Mouse (Mus musculus): ENCODE data around the gene Nudt7. TPM values are rescaled to one million over a fixed set of nuclear protein-coding genes. Genes with fewer than 3 reads are reported as not detected.

Gene Nudt7
- total RNA-seq (2021), result 1 to 10 TPM; 4.5 to 5.4 TPM

GRCm38 (mm10) chr8:114133510-114134362, at the start of gene Nudt7:
TSS of gene Nudt7 (plus strand) at chr8:114133557.
- DNase-seq (ENCODE audit: low spot score in 2 of 2), result peak; percentile 72 to 73
- intact Hi-C loops (cut with DNase I), result no loop called here

- DNase-seq (ENCODE audit: low spot score in 2 of 2), result no peak
- intact Hi-C loops (cut with DNase I), result no loop called here
These were observed 45.4 kb upstream of the Nudt7 start for GRCm38 (mm10) chr8:114087932-114088331.

DNA sequence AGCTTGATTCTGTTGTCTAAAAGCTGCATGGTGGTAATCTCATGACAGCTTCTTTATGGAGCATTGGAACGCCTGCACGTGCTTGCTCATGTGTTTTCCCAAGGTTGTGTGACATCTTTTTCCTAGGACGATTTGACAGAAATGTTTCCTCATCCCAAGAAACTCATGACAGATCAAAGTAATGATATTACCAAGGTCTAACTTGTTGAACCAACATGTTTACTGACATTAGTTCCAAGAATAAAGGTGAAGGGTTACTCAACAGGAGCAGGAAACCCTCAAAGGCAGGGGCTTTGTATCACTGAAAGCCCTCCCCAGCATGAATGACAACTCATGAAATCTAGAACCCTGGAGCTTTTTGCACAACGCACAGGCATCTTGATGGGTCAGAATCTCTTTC, 42.6 kb upstream of the Nudt7 start:
- intact Hi-C loops (cut with DNase I), result no loop called here
- DNase-seq (ENCODE audit: low spot score in 2 of 2), result no peak

DNA sequence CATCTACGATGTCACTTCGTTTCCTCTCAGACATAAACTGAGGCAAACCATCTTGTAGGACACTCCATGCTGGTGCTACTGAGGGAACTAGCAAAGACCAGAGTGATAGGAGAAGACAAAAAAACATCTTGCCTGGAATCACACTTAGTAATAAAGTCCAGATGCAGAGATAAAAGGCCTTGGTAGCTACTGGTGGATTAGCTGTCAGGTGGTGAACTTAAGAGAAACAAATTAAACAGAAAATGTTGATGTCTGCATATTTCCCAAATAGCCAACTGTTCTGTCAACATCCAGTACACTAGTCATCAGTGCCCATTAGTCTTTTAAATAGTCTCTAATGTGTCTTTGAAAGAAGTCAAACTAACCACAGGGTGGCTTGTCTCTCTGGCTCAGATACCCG, 40.0 kb upstream of the Nudt7 start:
- intact Hi-C loops (cut with DNase I), result no loop called here
- DNase-seq (ENCODE audit: low spot score in 2 of 2), result no peak

DNA sequence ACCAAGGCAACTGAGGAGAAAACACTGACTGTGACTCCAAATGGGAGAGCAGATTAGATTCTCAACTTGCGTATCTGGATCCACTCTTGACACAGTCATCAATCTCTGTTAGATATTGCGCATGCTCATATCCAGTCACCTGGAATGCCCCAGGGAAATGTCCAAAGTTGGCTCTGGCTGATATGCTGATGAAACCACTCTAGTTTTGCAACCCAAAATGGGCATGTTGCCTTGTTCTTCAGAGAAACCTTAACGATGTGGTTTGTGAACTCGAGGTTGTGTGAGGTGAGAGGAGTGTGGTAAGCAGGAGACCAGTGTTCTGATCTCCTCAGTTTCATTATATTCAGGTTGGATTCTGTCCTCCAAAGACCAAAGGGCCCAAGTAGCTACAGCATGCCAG, 38.8 kb upstream of the Nudt7 start:
- DNase-seq (ENCODE audit: low spot score in 2 of 2), result no peak
- intact Hi-C loops (cut with DNase I), result no loop called here

GRCm38 (mm10) chr8:114100561-114101206, 32.7 kb upstream of the Nudt7 start:
- intact Hi-C loops (cut with DNase I), result loop anchor here (10.0 kb wide), 1 partner anchor 104 kb away; the partner anchor contains the start of gene Vat1l
- no peak for DNase-seq (ENCODE audit: low spot score in 2 of 2)

- intact Hi-C loops (cut with DNase I), result loop anchor here (10.0 kb wide), 1 partner anchor 101 kb away; the partner anchor contains the start of gene Vat1l
These were observed 30.0 kb upstream of the Nudt7 start for GRCm38 (mm10) chr8:114103401-114103800.

GRCm38 (mm10) chr8:114105971-114106370, 27.4 kb upstream of the Nudt7 start:
- no peak for DNase-seq (ENCODE audit: low spot score in 2 of 2)
- intact Hi-C loops (cut with DNase I), result loop anchor here (10.0 kb wide), 1 partner anchor 99 kb away; the partner anchor contains the start of gene Vat1l

More at GRCm38 (mm10) chr8:114103401-114103800, 30.0 kb upstream of the Nudt7 start:
- no peak for DNase-seq (ENCODE audit: low spot score in 2 of 2)

- DNase-seq (ENCODE audit: low spot score in 2 of 2), result no peak
- intact Hi-C loops (cut with DNase I), result loop anchor here (10.0 kb wide), 1 partner anchor 95 kb away; the partner anchor contains the start of gene Vat1l
These were observed 23.8 kb upstream of the Nudt7 start for GRCm38 (mm10) chr8:114109365-114110140.

GRCm38 (mm10) chr8:114115076-114115475, 18.3 kb upstream of the Nudt7 start:
- intact Hi-C loops (cut with DNase I), result no loop called here

GRCm38 (mm10) chr8:114116049-114116448, 17.3 kb upstream of the Nudt7 start:
- no peak for DNase-seq (ENCODE audit: low spot score in 2 of 2)
- intact Hi-C loops (cut with DNase I), result no loop called here

More at GRCm38 (mm10) chr8:114115076-114115475, 18.3 kb upstream of the Nudt7 start:
- DNase-seq (ENCODE audit: low spot score in 2 of 2), result no peak

GRCm38 (mm10) chr8:114117439-114117838, 15.9 kb upstream of the Nudt7 start:
- intact Hi-C loops (cut with DNase I), result no loop called here
- DNase-seq (ENCODE audit: low spot score in 2 of 2), result no peak

- no peak for DNase-seq (ENCODE audit: low spot score in 2 of 2)
- intact Hi-C loops (cut with DNase I), result no loop called here
These were observed 11.6 kb upstream of the Nudt7 start for GRCm38 (mm10) chr8:114121781-114122180.

DNA sequence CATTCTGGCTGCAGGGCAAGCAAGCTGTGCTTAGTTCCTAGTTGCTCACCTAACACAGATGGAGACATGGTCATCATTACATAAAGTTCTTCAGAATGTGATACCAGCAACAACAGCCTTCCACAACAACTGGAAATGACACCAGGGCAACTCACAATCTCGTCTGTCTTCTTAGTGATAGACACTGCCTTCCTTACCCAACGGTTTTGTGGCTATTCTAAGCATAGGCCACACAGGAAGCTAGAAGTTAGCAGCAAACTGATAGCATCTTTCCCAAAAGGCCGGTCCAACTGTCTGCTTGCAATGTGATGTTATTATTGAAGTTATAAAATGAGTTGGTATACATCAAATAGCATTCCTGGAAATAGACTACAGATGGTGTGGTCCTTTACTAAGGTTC, 9.7 kb upstream of the Nudt7 start:
- intact Hi-C loops (cut with DNase I), result no loop called here
- no peak for DNase-seq (ENCODE audit: low spot score in 2 of 2)

GRCm38 (mm10) chr8:114124084-114124750, 9.1 kb upstream of the Nudt7 start:
- intact Hi-C loops (cut with DNase I), result no loop called here
- DNase-seq (ENCODE audit: low spot score in 2 of 2), result no peak

DNA sequence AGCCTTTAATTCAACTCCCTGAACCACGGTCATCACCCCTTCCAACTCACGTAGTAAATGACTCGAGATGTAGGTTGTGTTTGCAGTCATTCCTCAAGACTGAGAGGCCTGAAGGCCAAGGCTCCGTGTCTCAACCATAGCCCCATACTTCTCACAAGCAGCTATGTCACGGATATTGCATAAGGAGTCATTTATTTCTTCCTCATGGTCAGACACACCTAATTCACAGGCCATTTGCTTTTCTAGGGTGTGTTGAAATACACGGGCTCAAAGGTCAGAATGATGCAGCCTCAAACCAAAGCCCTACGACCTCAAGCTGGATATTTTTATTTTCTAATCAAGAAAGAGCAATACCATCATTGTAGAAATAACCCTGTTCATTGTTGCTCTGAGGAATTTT, 2.5 kb upstream of the Nudt7 start:
- no peak for DNase-seq (ENCODE audit: low spot score in 2 of 2)
- intact Hi-C loops (cut with DNase I), result no loop called here

DNA sequence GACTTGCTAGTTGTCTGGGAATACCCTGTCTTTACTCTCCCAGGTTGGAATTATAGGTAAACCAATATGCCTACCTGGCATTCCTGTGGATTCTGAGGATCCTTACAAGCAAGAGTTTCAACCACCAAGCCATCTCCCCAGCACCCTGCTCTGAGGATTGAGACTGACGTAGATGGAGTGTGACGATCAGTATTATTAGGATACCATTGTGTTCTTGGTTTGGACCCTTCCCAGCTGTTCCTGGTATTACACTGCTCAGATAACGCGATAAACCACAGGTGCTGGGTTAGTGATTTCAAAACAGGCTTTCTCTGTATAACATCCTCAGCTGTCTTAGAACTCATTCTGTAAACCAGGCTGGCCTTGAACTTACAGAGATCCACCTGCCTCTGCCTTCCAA, 1.9 kb upstream of the Nudt7 start:
- DNase-seq (ENCODE audit: low spot score in 2 of 2), result no peak
- intact Hi-C loops (cut with DNase I), result no loop called here

DNA sequence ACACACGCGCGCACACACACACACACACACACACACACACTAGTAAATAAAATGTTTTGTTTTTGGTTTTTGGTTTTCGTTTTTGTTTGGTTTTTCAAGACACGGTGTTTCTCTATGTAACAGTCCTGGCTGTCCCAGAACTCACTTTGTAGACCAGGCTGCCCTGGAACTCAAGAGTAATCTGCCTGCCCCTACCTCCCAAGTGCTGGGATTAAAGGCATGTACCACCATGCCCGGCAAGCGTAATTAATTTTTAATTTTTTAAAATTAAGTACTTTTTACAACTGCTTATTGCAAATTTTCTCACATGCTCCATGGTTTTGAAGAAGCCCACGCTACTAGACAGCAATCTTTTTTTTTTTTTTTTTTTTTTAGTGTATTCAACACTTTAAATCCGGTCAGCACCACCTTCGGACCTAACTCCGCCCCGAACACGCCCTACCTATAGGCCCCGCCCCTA, 277 bp upstream of the Nudt7 start:
- DNase-seq (ENCODE audit: low spot score in 2 of 2), result no peak
- intact Hi-C loops (cut with DNase I), result no loop called here

DNA sequence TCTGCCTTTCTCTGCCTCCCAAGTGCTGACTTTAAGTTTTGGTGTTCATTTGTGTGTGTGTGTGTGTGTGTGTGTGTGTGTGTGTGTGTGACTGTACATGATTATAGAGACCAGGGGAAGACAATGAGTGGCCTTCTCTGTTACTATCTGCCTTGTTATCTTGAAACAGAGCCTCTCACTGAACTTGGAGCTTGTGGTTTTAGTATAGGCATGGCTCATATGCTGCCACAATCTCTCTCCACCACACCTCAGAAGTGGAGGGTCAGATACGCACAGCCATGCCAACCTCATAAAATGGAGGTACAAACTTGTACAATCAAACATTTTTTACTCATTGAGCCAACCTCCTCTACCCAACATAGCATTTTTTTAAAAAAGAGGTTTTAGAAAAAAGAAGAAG, 3.4 kb downstream of the Nudt7 start:
- intact Hi-C loops (cut with DNase I), result no loop called here
- DNase-seq (ENCODE audit: low spot score in 2 of 2), result no peak
